Mouse (Mus musculus) liver, embryonic 14.5 days (tissue): ENCODE results near the gene Flad1.

Experiments
- CTCF ChIP-seq: IDR thresholded peaks from 2 replicates; pipeline ENCODE4 v1.5.1; 2016; ENCODE audit warnings: antibody characterized with exemption, low read depth, control low read depth
- EP300 ChIP-seq: IDR thresholded peaks from 2 replicates; pipeline ENCODE4 v1.6.1; 2016; ENCODE audit warnings: antibody characterized with exemption, low read depth

GRCm38 (mm10) chr3:89416158-89416557, 4.5 kb upstream of the Flad1 start:
- TF ChIP-seq EP300 (no peak), CTCF (no peak)
